ENCODE assay signal across 8 mouse cellular contexts in the genomic region with DNA sequence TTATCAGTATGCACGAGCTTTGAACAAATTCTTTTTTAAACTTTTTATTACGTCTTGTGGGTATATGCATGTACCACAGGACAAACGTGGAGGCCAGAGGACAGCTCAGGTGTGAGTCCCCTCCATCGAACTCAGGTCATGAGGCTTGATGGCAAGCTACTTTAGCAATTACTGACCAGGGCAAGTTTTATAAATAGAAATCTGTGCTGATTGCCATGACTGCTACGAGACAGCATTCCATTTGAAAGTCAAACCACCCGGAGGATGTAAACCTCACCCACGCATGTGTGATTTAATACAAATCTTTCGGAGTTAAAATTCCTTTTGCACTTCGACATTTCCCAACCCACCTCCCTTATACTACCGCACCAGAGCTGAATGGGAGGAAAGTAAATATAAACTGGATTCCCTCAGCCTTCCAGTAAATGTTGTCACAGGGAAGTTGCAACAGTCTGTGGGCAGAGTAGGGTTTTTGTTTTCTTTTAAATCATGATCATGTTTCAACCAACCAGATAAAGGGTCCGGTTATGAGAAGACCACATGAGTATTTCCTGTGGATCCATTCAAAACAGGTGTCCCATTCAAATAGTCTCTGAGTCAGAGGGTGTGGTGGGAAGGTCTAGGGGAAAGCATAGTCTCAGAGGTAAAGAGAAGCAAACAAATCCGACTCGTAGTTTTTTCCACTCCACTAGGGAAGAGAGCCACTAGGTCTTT. TPM values are rescaled to one million over a fixed set of nuclear protein-coding genes. Genes with fewer than 3 reads are reported as not detected.
DNase-seq lines count a peak whose midpoint lies in the region; ATAC-seq and TF ChIP-seq lines count a peak whose summit lies in the region.

No protein-coding gene starts in this region.

- H3K4me2 ChIP-seq in forebrain, embryonic 14.5 days (ENCODE audit: low read length): peak overlapping the region; percentile 79
- peak overlapping the region; percentile 76 for H3K4me2 ChIP-seq in intestine, embryonic 15.5 days (replicated peaks)
- peak overlapping the region; percentile 79 for H3K4me2 ChIP-seq in myocyte (ENCODE audit: low read depth)

- H3K27me3 ChIP-seq in forebrain, embryonic 14.5 days (replicated peaks; ENCODE audit: control insufficient read depth, insufficient read depth, low read length): no peaks in the 10 kb centered on the region
- H3K27me3 ChIP-seq in intestine, embryonic 15.5 days (replicated peaks): no peaks in the 10 kb centered on the region
- no peaks in the 10 kb centered on the region for H3K27me3 ChIP-seq in myocyte (ENCODE audit: control insufficient read depth, insufficient read depth, insufficient read length)

- no peaks in the 10 kb centered on the region for H3K4me1 ChIP-seq in forebrain, embryonic 14.5 days (ENCODE audit: control insufficient read depth, insufficient read depth, low read length)
- peaks cover 2% of the 10 kb centered on the region; the same call in 1 of the 2 replicates for H3K4me1 ChIP-seq in intestine, embryonic 15.5 days (replicated peaks)

- H3K9me3 ChIP-seq in forebrain, embryonic 14.5 days (replicated peaks; ENCODE audit: control insufficient read depth, low read length): no peaks in the 10 kb centered on the region
- no peaks in the 10 kb centered on the region for H3K9me3 ChIP-seq in intestine, embryonic 15.5 days

- 54% methylated on average over 13 of the region's 13 CpGs for WGBS in forebrain, embryonic 14.5 days
- 23% methylated on average over 13 of the region's 13 CpGs for WGBS in intestine, embryonic 15.5 days

- H3K4me3 ChIP-seq in forebrain, embryonic 14.5 days (ENCODE audit: low read depth, low read length): peak overlapping the region; percentile 74
- peak overlapping the region; percentile 67 for H3K4me3 ChIP-seq in intestine, embryonic 15.5 days (replicated peaks)
- peak overlapping the region; percentile 20 for H3K4me3 ChIP-seq in myocyte

- H3K9ac ChIP-seq in forebrain, embryonic 14.5 days (ENCODE audit: low read length): peak overlapping the region; percentile 83; the same call in 1 of the 2 replicates
- no peak overlapping the region for H3K9ac ChIP-seq in intestine, embryonic 15.5 days

- no peak for TF ChIP-seq POLR2A in myocyte (IDR thresholded peaks at IDR 0.05; ENCODE audit: insufficient read length, low read depth)

- peak; percentile 83 for DNase-seq in 416B (ENCODE audit: low read depth)
- DNase-seq in forebrain, embryonic 14.5 days (ENCODE audit: low spot score): no peak
- DNase-seq in T-cell, adult 2 months (ENCODE audit: low spot score): no peak
- DNase-seq in embryo, embryonic 9.5 days (ENCODE audit: extremely low spot score): no peak

- H3K27ac ChIP-seq in forebrain, embryonic 14.5 days (ENCODE audit: low read depth, low read length): no peak overlapping the region
- peak overlapping the region; percentile 32; the same call in 1 of the 2 replicates for H3K27ac ChIP-seq in intestine, embryonic 15.5 days

- peak; percentile 25 for ATAC-seq in CD4-positive, CD25-positive, alpha-beta regulatory T cell, adult 4 months
- ATAC-seq in forebrain, embryonic 14.5 days: peak; percentile 7; the same call in 1 of the 2 replicates
- ATAC-seq in intestine, embryonic 15.5 days: peak; percentile 9; the same call in 1 of the 2 replicates
- ATAC-seq in megakaryocyte-erythroid progenitor cell, adult 5-6 weeks (replicated peaks; ENCODE audit: low FRiP score, low TSS enrichment, poor library complexity, severe bottlenecking): no peak

- H3K79me2 ChIP-seq in myocyte (ENCODE audit: control insufficient read depth, insufficient read depth): no peaks in the 10 kb centered on the region

- no peaks in the 10 kb centered on the region for H3K36me3 ChIP-seq in forebrain, embryonic 14.5 days (ENCODE audit: control insufficient read depth, insufficient read depth, low read length)
- H3K36me3 ChIP-seq in intestine, embryonic 15.5 days: no peaks in the 10 kb centered on the region
- no peaks in the 10 kb centered on the region for H3K36me3 ChIP-seq in myocyte (ENCODE audit: control insufficient read depth, insufficient read depth)

- H3ac ChIP-seq in myocyte (ENCODE audit: control insufficient read depth, insufficient read length): no peak overlapping the region

TF ChIP-seq in myocyte, 11 proteins besides CTCF, POLR2A, EP300 and RAD21:
- peak; percentile 1 for TF ChIP-seq USF1 (IDR thresholded peaks at IDR 0.05; ENCODE audit: low read depth)
- no peak for TF ChIP-seq MAX (IDR thresholded peaks at IDR 0.05; ENCODE audit: low read depth)
- TF ChIP-seq MYOD1 (IDR thresholded peaks at IDR 0.05; ENCODE audit: control insufficient read depth in 1 of 3, insufficient read length in 2 of 3, low read depth in 2 of 3): peak in 2 of 3 experiments; percentile 21 to 39
- no peak for TF ChIP-seq TCF3 (IDR thresholded peaks at IDR 0.05; ENCODE audit: insufficient read length, low read depth)
- TF ChIP-seq TCF12 (IDR thresholded peaks at IDR 0.05; ENCODE audit: insufficient read depth, poor library complexity, severe bottlenecking): peak; percentile 31
- TF ChIP-seq POLR2AphosphoS2 (IDR thresholded peaks at IDR 0.05; ENCODE audit: insufficient read length, low read depth): no peak
- peak; percentile 96 for TF ChIP-seq CEBPB (IDR thresholded peaks at IDR 0.05; ENCODE audit: insufficient read depth, poor library complexity, severe bottlenecking)
- no peak for TF ChIP-seq E2F4 (IDR thresholded peaks at IDR 0.05; ENCODE audit: insufficient read depth)

RNA-seq across cellular contexts. Expression of a gene that starts 0.7 kb away (rescaled TPM):
- 10 to 100 TPM; 24.0 to 28.3 TPM for polyA plus RNA-seq in CD4-positive, CD25-positive, alpha-beta regulatory T cell, adult 4 months (2017; shearing (Covaris generic))
- 59.5 and 65.3 TPM in 2 replicates for polyA plus RNA-seq in forebrain, embryonic 14.5 days (2014; fragmentation: Nextera tagmentation; extraction: Ambion mirVana)
- polyA plus RNA-seq in intestine, embryonic 15.5 days (2015; fragmentation: Nextera tagmentation; extraction: Ambion mirVana): 82.3 and 90.4 TPM in 2 replicates
- polyA plus RNA-seq in myocyte (2012; fragmentation: generic; extraction: Trizol): 31.3 TPM
- total RNA-seq in megakaryocyte-erythroid progenitor cell, adult 5-6 weeks (2014; fragmentation: Nextera tagmentation): 17.8 and 20.2 TPM in 2 replicates
- total RNA-seq in megakaryocyte-erythroid progenitor cell, adult 5-6 weeks (2017): 7.7 and 18.5 TPM in 2 replicates

Comparison
In these comparisons a context has a peak if more than half of its experiments do, and no peak if none do; other contexts are left out.
1. H3K4me3 ChIP-seq: peak in every context shown above with its lines; median percentile 74 in forebrain, embryonic 14.5 days; 67 in intestine, embryonic 15.5 days; 20 in myocyte.